Mouse (Mus musculus): ENCODE data around the gene Gm42421. TPM values are rescaled to one million over a fixed set of nuclear protein-coding genes. Genes with fewer than 3 reads are reported as not detected.

The Gm42421 gene
- polyA plus RNA-seq, 1 experiment: 2.4 TPM

GRCm38 (mm10) chr5:143909417-143910400 lies 18.3 kb upstream of the Gm42421 start, which contains the start of the genes Aimp2 and Pms2:
Gene Aimp2 (minus strand): TSS chr5:143909847.
Gene Pms2 (plus strand): TSS chr5:143909964.
- TF ChIP-seq CTCF (IDR thresholded peaks at IDR 0.05; ENCODE audit: low read depth, low read length): no peak
- peak; percentile 72; the same call in 1 of the 2 replicates for TF ChIP-seq POLR2A (IDR thresholded peaks at IDR 0.05; ENCODE audit: borderline replicate concordance, low read depth, low read length)
- Histone ChIP-seq H3K4me3 (ENCODE audit: insufficient read depth, low read length) (peak within 1 kb of the TSS; percentile 69), H3K27ac (ENCODE audit: insufficient read depth, low read depth, low read length) (peak within 1 kb of the TSS; percentile 42), H3K4me1 (ENCODE audit: control insufficient read depth, insufficient read depth, low read length) (peaks cover 10% of the 10 kb centered on the region; the same call in 1 of the 2 replicates)

- Histone ChIP-seq H3K4me3 (ENCODE audit: insufficient read depth, low read length) (no peak overlapping the region), H3K4me1 (ENCODE audit: control insufficient read depth, insufficient read depth, low read length) (peaks cover under 1% of the 10 kb centered on the region; the same call in 1 of the 2 replicates), H3K27ac (ENCODE audit: insufficient read depth, low read depth, low read length) (no peak overlapping the region)
- TF ChIP-seq CTCF (IDR thresholded peaks at IDR 0.05; ENCODE audit: low read depth, low read length) (no peak), POLR2A (IDR thresholded peaks at IDR 0.05; ENCODE audit: borderline replicate concordance, low read depth, low read length) (no peak)
Observed at GRCm38 (mm10) chr5:143916221-143916620, 11.8 kb upstream of the Gm42421 start.

GRCm38 (mm10) chr5:143917418-143917817 lies 10.6 kb upstream of the Gm42421 start:
- no peak for TF ChIP-seq CTCF (IDR thresholded peaks at IDR 0.05; ENCODE audit: low read depth, low read length)
- TF ChIP-seq POLR2A (IDR thresholded peaks at IDR 0.05; ENCODE audit: borderline replicate concordance, low read depth, low read length): no peak
- H3K4me1 ChIP-seq (ENCODE audit: control insufficient read depth, insufficient read depth, low read length): no peaks in the 10 kb centered on the region
- no peak overlapping the region for H3K27ac ChIP-seq (ENCODE audit: insufficient read depth, low read depth, low read length)
- H3K4me3 ChIP-seq (ENCODE audit: insufficient read depth, low read length): no peak overlapping the region

- Histone ChIP-seq H3K4me3 (ENCODE audit: insufficient read depth, low read length) (no peak overlapping the region), H3K4me1 (ENCODE audit: control insufficient read depth, insufficient read depth, low read length) (no peaks in the 10 kb centered on the region), H3K27ac (ENCODE audit: insufficient read depth, low read depth, low read length) (no peak overlapping the region)
- TF ChIP-seq CTCF (IDR thresholded peaks at IDR 0.05; ENCODE audit: low read depth, low read length): no peak
- no peak for TF ChIP-seq POLR2A (IDR thresholded peaks at IDR 0.05; ENCODE audit: borderline replicate concordance, low read depth, low read length)
Observed at GRCm38 (mm10) chr5:143918120-143918519, 9.9 kb upstream of the Gm42421 start.

GRCm38 (mm10) chr5:143924781-143925452 lies 3.1 kb upstream of the Gm42421 start:
- Histone ChIP-seq H3K4me1 (ENCODE audit: control insufficient read depth, insufficient read depth, low read length) (no peaks in the 10 kb centered on the region), H3K27ac (ENCODE audit: insufficient read depth, low read depth, low read length) (no peak overlapping the region), H3K4me3 (ENCODE audit: insufficient read depth, low read length) (no peak overlapping the region)
- TF ChIP-seq POLR2A (IDR thresholded peaks at IDR 0.05; ENCODE audit: borderline replicate concordance, low read depth, low read length) (no peak), CTCF (IDR thresholded peaks at IDR 0.05; ENCODE audit: low read depth, low read length) (no peak)

- Histone ChIP-seq H3K4me1 (ENCODE audit: control insufficient read depth, insufficient read depth, low read length) (no peaks in the 10 kb centered on the region), H3K27ac (ENCODE audit: insufficient read depth, low read depth, low read length) (no peak overlapping the region), H3K4me3 (ENCODE audit: insufficient read depth, low read length) (no peak overlapping the region)
- TF ChIP-seq POLR2A (IDR thresholded peaks at IDR 0.05; ENCODE audit: borderline replicate concordance, low read depth, low read length) (no peak), CTCF (IDR thresholded peaks at IDR 0.05; ENCODE audit: low read depth, low read length) (no peak)
Observed at GRCm38 (mm10) chr5:143929291-143929690, 1.3 kb downstream of the Gm42421 start.

GRCm38 (mm10) chr5:143930656-143931055 lies 2.7 kb downstream of the Gm42421 start:
- TF ChIP-seq POLR2A (IDR thresholded peaks at IDR 0.05; ENCODE audit: borderline replicate concordance, low read depth, low read length): no peak
- TF ChIP-seq CTCF (IDR thresholded peaks at IDR 0.05; ENCODE audit: low read depth, low read length): no peak
- Histone ChIP-seq H3K4me3 (ENCODE audit: insufficient read depth, low read length) (no peak overlapping the region), H3K4me1 (ENCODE audit: control insufficient read depth, insufficient read depth, low read length) (no peaks in the 10 kb centered on the region), H3K27ac (ENCODE audit: insufficient read depth, low read depth, low read length) (no peak overlapping the region)

- Histone ChIP-seq H3K4me1 (ENCODE audit: control insufficient read depth, insufficient read depth, low read length) (no peaks in the 10 kb centered on the region), H3K27ac (ENCODE audit: insufficient read depth, low read depth, low read length) (no peak overlapping the region), H3K4me3 (ENCODE audit: insufficient read depth, low read length) (no peak overlapping the region)
- TF ChIP-seq POLR2A (IDR thresholded peaks at IDR 0.05; ENCODE audit: borderline replicate concordance, low read depth, low read length) (no peak), CTCF (IDR thresholded peaks at IDR 0.05; ENCODE audit: low read depth, low read length) (no peak)
Observed at GRCm38 (mm10) chr5:143931863-143932580, 4.0 kb downstream of the Gm42421 start.

GRCm38 (mm10) chr5:143932831-143933230 lies 4.9 kb downstream of the Gm42421 start, which contains the start of gene Rsph10b:
Gene Rsph10b (plus strand): TSS chr5:143933035.
- Histone ChIP-seq H3K27ac (ENCODE audit: insufficient read depth, low read depth, low read length) (no peak within 1 kb of the TSS), H3K4me1 (ENCODE audit: control insufficient read depth, insufficient read depth, low read length) (no peaks in the 10 kb centered on the region), H3K4me3 (ENCODE audit: insufficient read depth, low read length) (no peak within 1 kb of the TSS)
- TF ChIP-seq CTCF (IDR thresholded peaks at IDR 0.05; ENCODE audit: low read depth, low read length) (no peak), POLR2A (IDR thresholded peaks at IDR 0.05; ENCODE audit: borderline replicate concordance, low read depth, low read length) (no peak)

All from bone marrow macrophage, adult 2 months (primary cell).